Mouse (Mus musculus) mouse trophoblast stem cell (cell line): Measurements from ENCODE around the gene Cpb1.

Source experiments
- in situ Hi-C, 2 experiments: fragments of 300-500 bp; cut with MseI, MboI; formaldehyde crosslinking; loops; 2 replicates in 1 of 2; 3 replicates in 1 of 2; pipeline ENCODE4 v1.15.1; 2025

Cpb1 gene

DNA sequence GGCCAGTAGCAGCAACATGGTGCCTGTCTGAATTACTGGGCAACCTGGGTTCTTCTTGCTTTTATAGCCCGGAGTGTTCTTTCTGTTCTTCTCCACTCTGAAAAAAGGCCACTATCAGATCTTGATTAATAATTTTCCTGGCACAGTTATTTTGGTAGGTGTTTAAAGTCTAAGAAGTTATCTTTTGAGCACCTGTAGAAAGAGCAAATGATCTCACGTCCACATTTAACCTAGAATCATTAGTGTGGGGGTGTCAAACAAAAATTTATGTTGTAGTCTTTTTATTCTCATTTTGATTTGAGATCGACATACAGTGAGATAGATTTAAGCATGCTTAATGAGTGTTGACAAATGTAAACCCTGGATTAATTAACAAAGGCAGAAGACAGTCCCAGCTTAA is at the start of gene Cpb1:
Cpb1 (minus strand) TSS at position 101 of the 400 bp plus-strand sequence.
- in situ Hi-C loops = no loop called here

DNA sequence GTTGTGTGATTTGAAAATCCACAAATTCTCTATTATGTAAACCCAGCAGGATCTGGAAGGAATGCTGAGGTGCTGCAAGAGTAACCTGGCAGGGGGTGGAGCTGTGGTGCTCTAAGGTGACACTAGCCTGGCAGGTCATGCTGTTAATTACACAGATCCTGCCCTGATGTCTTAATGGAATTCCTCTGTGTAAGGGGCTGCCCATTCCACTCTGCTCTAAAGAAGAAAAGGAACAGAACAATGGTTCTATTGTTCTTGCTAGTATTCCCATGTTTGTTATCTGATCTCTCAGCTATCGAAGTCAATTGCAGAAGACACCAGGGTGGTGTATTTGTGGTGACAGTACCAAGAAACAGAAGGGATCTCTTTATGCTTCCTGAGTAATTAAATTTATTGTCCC is 41.7 kb upstream of the Cpb1 start:
- in situ Hi-C loops = no loop called here

- in situ Hi-C loops = no loop called here
These were observed 33.6 kb upstream of the Cpb1 start for GRCm38 (mm10) chr3:20309142-20309541.

- in situ Hi-C loops = no loop called here
These were observed 31.7 kb upstream of the Cpb1 start for GRCm38 (mm10) chr3:20307256-20307655.

DNA sequence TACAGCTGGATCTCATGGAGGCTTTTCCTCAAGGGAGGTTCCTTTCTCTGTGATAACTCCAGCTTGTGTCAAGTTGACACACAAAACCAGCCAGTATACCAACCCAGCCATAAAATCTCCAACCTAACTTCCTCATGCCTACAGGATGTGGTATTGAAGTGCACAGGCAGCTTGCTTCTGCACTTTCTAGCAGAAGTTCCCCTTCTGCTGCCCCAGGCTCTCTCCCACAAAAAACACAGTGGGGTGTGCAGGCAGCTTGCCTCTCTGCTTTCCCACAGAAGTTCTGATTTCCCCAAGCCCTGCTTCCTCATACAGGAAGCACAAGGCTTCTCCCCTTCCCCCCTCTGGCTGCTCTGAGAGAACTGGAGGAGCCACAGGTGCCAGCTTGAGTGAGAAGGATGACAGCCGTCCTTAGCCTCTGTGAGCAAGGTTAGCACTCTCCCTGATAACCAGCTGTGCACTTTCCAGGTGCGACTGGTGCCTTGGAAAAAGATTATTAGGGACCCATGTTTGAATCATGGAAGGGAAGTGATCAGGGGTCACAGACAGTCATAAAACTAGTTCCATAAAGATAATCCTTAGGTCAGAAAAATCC is 29.3 kb upstream of the Cpb1 start:
- in situ Hi-C loops = no loop called here

GRCm38 (mm10) chr3:20295546-20295945 is 20.0 kb upstream of the Cpb1 start:
- in situ Hi-C loops = no loop called here

DNA sequence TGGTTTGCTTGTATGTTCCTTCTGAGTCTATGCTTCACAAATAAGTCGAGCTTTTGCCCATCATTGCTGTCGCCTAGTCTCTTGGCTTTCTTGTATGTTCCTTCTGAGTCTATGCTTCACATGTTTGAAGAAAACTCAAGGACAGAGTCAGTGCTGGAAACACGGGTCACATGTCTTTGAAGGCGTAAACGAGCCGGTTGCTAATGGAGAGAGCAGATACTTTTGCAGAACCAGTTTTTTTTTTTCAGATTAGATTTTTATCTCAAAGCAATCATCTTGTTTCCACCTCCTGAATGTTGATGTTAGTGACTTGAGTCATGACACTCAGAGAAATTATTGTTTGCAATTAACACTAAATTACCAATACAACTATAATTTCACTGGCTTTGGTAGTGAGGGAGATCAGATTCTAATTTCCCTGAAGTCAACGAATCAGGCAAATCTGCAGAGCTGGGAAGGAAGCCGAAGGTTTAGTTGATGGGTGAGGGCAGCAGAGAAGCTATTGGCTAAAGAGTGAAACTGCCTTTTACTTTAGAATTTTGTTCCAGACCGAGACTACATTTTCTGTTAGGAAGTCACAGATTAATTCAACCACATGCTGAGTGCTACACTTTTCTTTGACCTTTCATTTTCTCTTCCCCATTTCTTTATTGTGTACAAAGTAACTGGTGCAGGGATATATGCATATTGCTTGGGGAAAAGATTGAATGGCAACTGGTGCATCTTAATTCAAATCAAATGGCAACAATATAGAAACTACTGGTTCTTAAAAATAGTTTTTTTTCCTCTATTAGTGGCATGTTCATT is 19.2 kb upstream of the Cpb1 start:
- in situ Hi-C loops = no loop called here

DNA sequence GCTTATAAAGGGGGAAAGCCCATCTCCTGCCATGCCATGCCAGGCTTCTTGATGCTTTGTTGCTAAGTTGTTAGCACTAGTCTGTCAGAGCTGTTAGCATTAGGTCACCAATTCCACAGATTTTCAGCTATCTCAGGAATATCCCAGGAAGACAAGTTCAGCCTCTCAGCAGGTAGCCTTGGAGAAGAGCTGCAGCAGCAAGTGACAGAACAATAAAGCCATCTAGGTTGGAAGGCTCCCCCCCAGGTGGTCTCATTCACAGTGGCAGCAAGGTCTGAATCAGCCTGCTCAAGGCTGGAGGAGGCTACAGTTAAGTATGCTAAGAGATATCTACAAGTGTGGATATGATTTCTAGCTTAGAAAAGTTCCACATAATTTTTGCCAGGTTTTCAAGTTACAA is 15.8 kb upstream of the Cpb1 start:
- in situ Hi-C loops = no loop called here

DNA sequence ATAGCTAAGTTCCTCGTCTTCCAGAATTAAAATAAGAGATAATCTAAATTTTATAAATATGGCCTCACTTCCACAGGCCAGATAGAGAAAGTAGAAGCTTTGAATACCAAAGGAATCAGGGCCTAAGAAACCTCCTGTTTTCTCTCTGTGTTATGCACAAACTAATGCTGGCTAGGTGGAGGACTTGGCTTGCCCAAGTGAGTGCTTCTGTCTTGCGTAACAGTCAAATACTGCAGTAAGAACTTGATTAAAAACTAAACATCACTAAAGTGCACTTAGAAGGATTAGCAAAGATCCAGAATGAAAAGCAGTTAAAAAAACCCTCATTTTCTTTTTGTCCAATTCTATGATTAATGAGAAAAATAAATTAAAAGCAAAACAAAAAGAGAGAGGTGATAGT is 13.2 kb upstream of the Cpb1 start:
- in situ Hi-C loops = no loop called here

- in situ Hi-C loops = no loop called here
These were observed 6.3 kb upstream of the Cpb1 start for GRCm38 (mm10) chr3:20281796-20282195.

- in situ Hi-C loops = loop anchor here in 1 of 2 experiments (25.0 kb wide), 1 partner anchor 257 kb away; no protein-coding TSS in a partner anchor
These were observed 20.7 kb downstream of the Cpb1 start for GRCm38 (mm10) chr3:20254566-20255479.

DNA sequence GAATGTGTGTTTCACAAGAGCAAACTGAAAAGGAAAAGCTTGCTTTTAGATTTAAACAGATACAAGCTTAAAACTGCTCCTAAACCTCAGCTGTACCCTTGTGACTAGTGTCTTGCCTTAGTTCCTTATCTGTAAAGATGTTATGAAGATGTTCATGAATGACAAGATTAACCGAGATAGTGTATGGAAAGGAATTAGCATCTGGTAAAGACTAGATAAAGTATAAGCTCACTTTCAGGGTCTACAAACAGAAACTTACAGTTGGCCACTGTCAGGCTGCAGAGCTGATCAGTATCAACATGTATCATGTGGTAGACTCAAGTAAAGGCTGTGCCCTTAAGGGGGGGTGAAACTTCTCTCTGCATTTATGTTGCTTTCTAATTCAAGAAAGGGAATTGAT is 31.6 kb downstream of the Cpb1 start:
- in situ Hi-C loops = no loop called here

DNA sequence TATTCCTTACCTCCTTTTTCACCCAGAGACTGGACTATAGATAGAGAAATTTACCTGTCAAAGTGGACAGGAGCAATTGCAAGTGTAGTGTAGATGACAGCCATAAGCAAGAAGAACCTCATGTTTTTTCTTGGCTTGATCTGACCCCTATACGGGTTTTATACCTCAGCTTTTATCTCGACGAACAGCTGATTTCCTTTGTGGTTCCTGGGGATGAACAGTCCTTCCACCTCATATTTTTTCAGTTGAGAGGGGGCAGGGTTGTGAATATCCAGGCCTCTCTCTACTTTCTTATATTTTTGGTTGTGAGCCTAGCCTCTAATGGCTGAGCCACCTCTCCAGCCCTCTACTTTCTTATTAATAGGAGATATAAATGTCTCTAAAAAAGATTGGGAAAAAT is 33.5 kb downstream of the Cpb1 start, which contains the start of gene Cpa3:
Cpa3 (minus strand) TSS at position 132 of the 400 bp plus-strand sequence.
- in situ Hi-C loops = no loop called here

- in situ Hi-C loops = no loop called here
These were observed 35.8 kb downstream of the Cpb1 start for GRCm38 (mm10) chr3:20239741-20240140.

- in situ Hi-C loops = no loop called here
These were observed 38.6 kb downstream of the Cpb1 start for GRCm38 (mm10) chr3:20236965-20237364.

DNA sequence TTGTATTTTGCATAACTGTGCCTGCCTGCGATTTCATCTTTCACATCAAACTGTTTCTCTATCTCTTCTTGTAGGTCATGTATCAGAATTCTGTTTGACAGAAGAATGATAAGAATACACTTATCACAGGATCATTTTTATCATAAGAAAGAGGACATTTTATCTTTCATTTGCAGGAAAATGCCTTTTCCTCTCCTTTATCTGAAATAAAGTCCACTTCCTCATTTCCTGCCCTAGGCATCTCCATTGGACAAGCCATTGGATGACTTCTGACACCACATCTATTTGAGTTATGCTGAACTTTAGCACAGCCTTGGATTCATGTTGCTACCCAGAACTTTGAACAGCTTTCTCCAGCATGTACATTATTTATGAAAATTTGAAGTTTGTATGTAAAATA is 46.5 kb downstream of the Cpb1 start:
- in situ Hi-C loops = no loop called here

DNA sequence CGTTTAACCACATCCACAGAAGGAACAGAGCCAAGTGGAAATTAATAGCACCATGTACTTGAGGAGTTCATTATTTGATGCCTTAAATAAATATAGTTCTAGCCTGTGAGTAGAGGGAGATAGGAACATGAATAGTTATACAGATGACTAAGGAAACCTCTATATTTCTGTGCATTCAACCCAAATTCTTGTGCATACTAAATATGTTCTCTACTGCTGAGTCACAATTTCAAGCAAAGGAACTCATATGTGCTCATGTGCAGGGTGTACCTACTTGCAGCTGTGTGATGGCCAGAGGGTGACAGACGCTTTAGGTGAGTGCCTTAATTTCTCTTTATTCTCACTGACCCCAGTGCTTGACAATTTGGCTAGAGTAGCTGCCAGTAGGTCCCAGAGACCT is 50.1 kb downstream of the Cpb1 start:
- in situ Hi-C loops = no loop called here

DNA sequence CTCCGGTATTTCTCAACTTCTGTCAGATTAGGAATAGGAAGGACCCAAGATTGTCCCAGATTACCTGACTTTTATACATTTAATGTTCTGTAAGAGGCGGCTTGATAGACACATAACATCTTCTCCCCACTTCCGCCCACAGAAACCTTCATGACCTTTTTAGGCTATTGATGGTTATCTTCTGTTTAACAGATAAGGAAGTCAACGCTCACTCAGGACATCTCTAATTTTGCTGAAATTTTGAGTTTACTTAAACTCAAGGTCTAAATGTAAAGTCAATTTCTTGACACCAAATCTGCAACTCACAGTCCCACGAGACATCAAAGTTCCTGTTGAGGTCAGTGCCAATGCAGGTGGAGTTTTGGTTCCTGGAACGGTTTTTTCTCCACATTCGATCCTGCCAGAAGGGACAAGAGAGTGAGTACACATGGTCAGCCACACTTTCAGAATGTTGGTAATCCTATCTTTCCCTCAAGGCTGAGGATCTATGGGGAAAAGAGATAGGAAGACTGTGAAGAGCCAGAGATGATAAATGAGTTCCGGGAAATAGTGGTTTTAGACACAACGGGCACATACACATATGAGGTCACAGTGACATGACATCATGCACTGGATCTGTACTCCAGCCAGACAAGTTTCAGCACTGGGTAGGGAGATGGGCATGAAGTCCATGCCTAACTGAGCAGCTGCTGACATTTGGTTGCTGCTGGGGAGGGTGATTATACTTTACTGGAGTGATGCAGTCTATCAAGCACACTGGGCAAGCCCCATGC is 52.4 kb downstream of the Cpb1 start:
- in situ Hi-C loops = no loop called here

DNA sequence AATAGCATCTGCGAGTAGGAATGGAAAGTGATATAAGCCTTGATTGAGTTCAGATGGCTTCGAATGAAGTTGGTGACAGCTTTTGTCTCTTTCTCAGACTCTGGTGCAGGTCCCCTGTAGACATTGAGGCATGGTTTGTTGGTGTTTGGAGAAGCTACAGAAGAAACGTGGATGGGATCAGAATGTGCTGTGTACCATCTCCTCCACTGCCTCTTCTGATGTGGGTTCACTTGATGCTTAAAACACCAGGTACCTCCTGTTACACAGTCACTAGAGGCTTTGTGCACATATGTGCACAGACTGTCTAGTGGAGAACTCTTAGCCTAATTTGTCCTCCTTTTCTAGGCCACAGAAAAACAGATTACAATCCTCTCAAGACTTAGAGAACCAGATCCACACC is 53.4 kb downstream of the Cpb1 start:
- in situ Hi-C loops = no loop called here

GRCm38 (mm10) chr3:20198869-20199268 is 76.7 kb downstream of the Cpb1 start:
- in situ Hi-C loops = loop anchor here (10.0 to 25.0 kb wide), 2 partner anchors 287 to 294 kb away; no protein-coding TSS in a partner anchor
